Mouse (Mus musculus) WW6 (cell line): ENCODE data around the gene Pced1b.

Experiments
- DNase-seq: peaks from one replicate; pipeline ENCODE4 v3.0.0-alpha.2; 2013; ENCODE audit warnings: low read depth, low spot score

Gene Pced1b

DNA sequence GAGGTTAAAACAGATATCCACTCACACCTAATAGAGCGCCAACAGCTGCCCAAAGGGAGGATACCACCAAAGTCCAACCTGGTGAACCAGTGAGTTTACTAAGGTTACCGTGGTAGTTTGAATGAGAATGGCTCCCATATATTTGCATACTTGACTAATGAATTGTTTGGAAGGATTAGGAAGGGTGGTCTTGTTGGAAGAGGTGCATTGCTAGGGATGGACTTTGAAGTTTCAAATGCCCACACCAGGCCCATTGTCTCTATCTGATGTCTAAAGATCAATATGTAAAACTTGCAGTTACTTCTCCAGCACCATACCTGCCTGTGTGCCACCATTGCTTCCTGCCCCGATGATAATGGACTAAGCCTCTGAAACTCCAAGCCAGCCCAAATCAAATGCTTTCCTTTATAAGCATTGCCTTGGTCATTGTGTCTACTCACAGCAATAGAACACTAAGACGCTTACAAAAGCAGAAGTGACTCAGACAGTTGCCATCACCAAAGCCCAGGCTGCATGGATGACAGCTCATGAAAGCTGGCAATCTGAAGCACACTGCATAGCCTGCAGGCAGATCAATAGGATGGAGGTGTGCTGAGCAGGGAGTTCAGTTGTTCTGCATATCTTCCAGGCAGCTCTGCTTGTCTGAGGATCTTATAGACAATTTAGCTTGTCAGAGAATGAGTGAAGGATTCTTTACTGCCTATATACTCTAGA lies 149.8 kb downstream of the Pced1b start:
- DNase-seq = no peak

DNA sequence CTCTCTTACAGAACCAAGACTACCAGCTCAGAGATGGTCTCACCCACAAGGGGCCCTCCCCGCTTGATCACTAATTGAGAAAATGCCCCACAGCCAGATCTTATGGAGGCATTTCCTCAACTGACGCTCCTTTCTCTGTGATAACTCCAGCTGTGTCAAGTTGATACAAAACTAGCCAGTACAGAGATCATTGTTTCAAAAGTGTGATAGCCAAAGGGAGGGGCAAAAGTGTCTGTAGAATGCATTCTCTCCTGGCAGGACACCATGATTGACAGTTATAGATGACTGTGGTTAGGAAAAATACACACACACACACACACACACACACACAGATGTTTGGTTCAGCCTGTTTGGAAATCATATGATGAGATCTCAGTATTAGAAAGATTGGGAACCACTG lies 150.9 kb downstream of the Pced1b start:
- no peak for DNase-seq

DNA sequence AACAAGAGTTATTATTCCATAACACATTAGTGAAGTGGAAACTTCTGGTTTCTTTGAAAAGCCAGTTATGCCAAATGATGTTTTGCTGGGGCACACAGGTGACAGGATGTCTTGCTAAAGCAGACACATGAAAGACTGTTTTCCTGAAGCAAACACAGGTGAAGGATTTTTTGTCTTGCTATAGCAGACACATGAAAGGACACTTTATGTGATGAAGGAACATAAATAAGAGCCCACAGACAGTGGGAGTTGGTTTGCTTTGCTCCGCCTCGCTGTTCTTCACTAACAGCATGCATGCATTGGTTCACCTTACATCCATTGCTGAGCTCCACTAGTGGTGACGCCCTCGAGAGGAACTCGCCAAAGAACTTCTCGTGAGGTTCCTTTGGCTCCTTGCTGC lies 154.0 kb downstream of the Pced1b start:
- no peak for DNase-seq

DNA sequence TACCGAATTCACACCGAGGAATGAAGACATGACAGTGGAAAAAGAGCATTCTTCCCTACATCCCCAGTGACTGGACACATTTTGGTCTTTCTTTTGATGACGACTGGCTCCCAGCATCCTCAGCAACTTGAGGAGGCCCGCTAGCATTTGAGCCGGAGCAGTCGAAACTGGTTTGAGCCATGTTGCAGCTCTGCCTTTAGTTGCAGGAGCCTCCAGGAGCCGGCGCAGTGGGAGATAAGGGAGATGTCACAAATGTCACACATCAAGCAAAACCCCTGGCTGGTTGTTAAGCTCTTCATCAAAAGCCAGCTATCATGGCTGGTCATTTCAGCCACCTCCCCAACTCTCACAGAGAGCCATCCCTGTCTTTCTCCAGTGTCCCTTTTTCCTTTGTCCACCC lies 157.6 kb downstream of the Pced1b start:
- no peak for DNase-seq

- no peak for DNase-seq
These were observed 158.1 kb downstream of the Pced1b start for GRCm38 (mm10) chr15:97404998-97405397.

GRCm38 (mm10) chr15:97406105-97406504 lies 159.2 kb downstream of the Pced1b start:
- DNase-seq = no peak

GRCm38 (mm10) chr15:97407496-97408454 lies 160.9 kb downstream of the Pced1b start:
- DNase-seq = no peak

DNA sequence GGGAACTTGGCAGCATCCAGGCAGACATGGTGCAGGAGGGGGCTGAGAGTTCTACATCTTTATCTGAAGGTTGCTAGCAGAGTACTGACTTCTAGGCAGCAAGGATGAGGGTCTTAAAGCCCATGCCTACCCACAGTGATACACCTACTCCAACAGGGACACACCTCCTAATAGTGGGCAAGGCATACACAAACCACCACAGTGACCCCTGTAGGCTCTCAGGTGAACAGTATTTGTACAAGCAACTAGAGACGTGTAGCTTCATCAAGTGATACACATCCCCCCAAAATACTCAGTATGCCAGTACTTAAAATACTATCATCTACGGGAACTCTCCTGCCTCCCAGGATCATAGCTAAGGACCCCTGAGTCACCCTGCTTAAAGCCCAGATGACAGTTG lies 164.2 kb downstream of the Pced1b start:
- DNase-seq = no peak

DNA sequence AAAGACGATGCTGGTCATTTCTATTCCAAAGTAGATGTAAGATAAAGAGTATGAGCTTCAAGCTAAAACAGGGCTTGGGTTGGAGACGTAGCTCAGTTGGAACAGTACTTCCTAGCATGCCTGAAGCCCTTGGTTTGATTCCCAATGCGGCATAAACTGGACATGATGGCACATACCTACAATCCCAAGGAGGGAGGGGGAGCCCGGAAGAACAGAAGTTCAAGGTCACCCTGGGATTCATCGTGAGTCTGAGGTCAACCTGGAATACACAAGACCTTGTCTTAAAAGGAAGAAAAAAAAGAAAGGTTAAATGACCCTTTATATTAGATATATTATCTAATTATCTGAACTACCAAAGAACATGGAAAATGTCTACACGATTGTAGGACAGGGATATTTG lies 164.8 kb downstream of the Pced1b start:
- DNase-seq = no peak

GRCm38 (mm10) chr15:97412308-97412707 lies 165.4 kb downstream of the Pced1b start:
- no peak for DNase-seq

- no peak for DNase-seq
These were observed 166.0 kb downstream of the Pced1b start for GRCm38 (mm10) chr15:97412861-97413260.

DNA sequence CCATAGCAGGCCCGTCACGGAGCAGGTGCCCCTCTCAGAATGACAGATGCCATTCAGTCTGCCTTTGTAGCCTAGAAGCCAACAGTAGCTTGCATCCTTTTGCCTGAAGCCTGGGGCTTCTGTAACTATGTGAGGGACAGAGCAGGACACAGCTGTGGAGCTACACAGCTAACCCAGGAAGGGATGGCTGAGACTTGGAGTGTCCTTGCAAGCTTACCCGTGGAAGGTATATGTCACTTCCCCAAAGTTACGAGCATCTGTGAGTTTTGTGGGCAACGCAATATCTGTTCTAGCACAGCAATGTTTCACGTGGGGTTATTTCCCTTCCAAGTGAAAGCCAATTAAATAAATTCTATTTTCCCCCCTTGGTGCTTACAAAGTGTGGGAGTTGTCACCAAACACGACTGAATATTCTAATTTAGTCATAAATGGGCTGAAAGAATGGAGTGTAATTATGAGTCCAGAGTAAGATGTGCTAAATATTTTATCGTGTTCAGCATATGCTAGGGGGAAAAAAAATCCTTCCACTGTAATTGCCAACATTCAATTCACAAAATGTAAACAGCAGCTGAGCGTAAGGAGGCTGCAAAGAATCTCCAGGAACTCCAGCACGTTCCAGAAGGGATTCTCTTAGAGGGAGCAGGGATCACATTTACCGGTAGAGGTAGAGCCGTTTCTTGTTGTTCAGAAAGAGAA lies 168.0 kb downstream of the Pced1b start:
- DNase-seq = no peak

GRCm38 (mm10) chr15:97415426-97415946 lies 168.6 kb downstream of the Pced1b start:
- no peak for DNase-seq

GRCm38 (mm10) chr15:97420292-97420691 lies 173.4 kb downstream of the Pced1b start:
- no peak for DNase-seq

- no peak for DNase-seq
These were observed 174.6 kb downstream of the Pced1b start for GRCm38 (mm10) chr15:97421533-97421932.

DNA sequence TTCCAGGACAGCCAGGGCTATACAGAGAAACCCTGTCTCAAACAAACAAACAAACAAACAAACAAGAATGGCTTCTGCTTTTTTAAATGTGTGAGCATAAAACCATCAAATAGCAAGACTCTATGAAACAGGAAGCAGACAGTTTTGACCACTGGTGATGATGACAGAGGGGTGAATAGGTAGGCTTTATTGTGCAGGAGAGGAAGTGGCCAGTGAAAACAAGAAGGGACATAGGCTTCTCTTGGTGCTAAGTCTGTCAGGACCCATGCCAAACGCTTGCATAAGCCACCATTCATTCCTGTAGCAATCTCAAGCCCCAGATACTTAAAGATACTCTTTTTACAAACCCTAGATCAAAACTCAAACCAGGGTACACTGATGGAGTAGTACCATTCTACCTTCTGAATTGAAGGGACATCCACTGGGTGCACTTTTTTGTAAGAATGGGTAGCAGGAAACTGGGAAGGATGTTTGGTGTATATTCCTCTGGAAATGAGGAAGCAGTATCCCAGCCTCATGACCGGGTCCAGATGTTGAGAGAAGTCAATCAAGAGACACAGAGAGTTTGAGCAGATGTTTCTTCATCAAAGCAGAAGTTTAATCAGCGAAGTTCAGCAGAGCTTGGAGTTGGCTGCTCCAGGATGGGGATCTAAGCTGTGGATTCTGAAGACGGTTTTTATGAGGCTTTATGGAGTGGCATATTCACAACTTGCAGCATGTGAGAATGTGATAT lies 175.5 kb downstream of the Pced1b start:
- DNase-seq = no peak

GRCm38 (mm10) chr15:97424375-97424774 lies 177.5 kb downstream of the Pced1b start:
- no peak for DNase-seq

DNA sequence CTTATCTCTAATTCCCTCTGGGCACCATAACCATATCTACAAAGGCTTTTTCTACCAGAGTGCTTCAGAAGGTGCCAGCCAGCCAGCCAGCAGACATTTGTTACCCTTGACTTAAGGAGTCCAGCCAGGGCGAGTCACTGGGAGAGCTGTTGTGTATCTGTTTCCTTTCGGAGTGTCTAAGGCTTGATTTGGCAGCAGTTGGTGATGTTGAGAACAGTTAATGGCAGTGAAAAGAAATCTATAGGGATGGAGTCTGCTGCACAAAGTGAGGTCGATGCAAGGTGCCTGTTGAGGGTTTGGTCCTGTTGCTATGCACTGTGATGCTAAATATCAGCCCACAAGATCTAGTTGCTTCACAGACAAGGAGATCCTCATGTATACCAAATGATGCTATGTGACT lies 178.1 kb downstream of the Pced1b start:
- no peak for DNase-seq

DNA sequence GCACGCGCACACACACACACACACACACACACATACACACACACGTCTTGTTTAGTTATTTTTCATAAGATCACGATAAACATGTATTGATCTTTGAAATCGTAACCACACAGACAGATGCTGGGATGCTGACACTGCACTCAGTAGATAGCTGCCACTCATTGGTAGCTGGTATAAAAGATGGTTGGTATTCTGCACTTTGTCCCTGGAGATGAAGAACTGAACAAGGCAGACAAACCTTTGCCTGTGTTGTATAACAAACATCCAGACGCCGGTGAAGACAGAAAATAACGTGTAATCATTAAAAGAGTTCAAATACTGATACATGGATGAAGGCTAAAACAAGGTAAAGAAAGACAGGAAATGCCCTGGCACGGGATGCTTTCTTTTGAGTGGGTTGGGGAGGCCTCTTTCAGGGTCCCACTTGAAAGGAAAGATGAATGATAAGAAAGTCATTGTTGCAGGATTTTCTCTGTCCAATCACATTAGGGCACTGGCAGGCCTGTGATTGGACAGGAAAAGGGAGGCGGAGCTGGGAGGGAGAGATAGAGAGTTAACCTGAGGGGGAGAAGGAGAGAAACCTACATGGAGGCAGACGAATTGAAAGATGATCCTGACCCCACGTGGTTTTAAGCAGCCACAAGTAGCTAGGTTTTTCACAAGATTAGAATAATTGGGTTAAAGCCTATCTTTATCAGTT lies 182.4 kb downstream of the Pced1b start:
- no peak for DNase-seq

GRCm38 (mm10) chr15:97431533-97431932 lies 184.6 kb downstream of the Pced1b start:
- DNase-seq = no peak

DNA sequence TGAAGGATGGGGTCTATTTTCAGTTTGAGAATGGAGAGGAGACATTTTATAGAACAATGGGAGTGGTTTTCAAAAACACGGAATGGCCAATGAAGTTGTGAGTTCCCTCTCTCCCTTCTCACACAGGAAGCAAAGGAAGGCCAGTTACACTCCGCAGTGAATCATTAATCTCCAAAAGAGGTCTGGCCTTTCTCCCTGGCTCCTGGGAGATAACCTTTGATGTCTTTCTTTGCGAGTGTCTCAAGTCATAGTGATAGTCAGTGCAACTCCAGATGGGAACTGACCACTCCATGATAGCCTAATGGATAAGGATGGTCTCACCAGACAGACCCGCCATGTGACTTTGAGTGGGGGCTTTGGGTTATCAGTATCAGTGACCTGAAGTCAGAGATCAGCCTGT lies 185.3 kb downstream of the Pced1b start:
- no peak for DNase-seq
